Mouse (Mus musculus) heart, adult 2 months (tissue): ENCODE measurements around the gene Wdr31.

Experiments
- CTCF ChIP-seq: fragments of 200-600 bp; IDR thresholded peaks from 2 replicates; pipeline ENCODE4 v1.8.1; 2022; ENCODE audit warnings: antibody characterized with exemption, mild to moderate bottlenecking, moderate library complexity
- EP300 ChIP-seq: fragments of 200-500 bp; IDR thresholded peaks from 2 replicates; pipeline ENCODE4 v1.6.1; 2011; ENCODE audit warnings: low read depth, low read length, control low read depth; ENCODE audit not compliant: insufficient read depth
- POLR2A ChIP-seq: fragments of 200-500 bp; IDR thresholded peaks from 2 replicates; pipeline ENCODE4 v1.6.1; 2011; ENCODE audit warnings: mild to moderate bottlenecking, low read depth, low read length, control low read depth; ENCODE audit not compliant: insufficient read depth

DNA sequence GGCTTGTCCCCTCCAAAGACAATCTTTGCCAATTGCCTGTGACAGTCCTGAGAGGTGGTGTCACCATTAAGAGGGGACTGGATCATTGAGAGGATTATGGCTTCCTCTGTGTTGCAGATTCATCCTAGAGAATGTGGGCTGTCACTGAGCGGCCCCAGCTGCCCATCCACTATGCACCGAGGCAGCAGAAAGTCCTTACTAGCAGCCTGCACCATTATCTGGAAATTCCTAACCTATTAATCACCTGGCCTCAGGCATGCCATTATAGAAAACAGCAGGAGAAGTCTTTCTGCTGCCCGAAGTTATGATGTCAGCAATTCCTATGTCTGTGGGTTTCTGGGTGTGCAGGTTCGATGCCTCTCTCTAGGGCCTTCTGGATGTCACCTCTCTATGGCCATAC, 29.7 kb downstream of the Wdr31 start:
- TF ChIP-seq CTCF (no peak), POLR2A (no peak), EP300 (no peak)
